Mouse (Mus musculus) testis, postnatal 14 days (tissue): ENCODE measurements around the gene Adamts7.

Experiments
- DNase-seq: peaks from one replicate; pipeline ENCODE4 v3.0.0; 2021; ENCODE audit warnings: low spot score

The Adamts7 gene

GRCm38 (mm10) chr9:90146869-90147268 lies 16.0 kb upstream of the Adamts7 start:
- no peak for DNase-seq

- peak; percentile 51 for DNase-seq
These were observed 485 bp upstream of the Adamts7 start for GRCm38 (mm10) chr9:90162243-90162925.

- DNase-seq, result no peak
These were observed 853 bp downstream of the Adamts7 start for GRCm38 (mm10) chr9:90163749-90164095.

- no peak for DNase-seq
These were observed 2.0 kb downstream of the Adamts7 start for GRCm38 (mm10) chr9:90164670-90165453.

- no peak for DNase-seq
These were observed 2.7 kb downstream of the Adamts7 start for GRCm38 (mm10) chr9:90165590-90165989.

DNA sequence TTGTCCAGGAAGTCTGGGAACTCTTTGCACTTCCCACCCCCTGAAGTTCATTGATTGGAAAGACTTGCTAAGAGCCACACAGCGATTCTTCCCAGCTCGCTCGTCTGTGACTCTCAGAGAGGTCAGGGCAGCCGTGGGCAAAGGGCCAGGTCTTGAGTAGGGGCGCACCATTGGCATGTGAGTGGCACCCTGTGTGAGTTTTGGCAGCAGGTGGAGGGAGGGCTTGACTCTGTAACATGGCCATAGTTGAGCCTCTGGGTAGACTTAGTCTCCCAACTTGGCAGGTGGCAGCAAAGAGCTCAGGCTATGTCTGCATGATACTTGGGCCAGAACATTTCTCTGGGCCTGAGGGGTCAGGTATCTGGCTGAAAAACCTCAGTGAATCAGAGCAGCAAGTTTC lies 3.7 kb downstream of the Adamts7 start:
- DNase-seq, result no peak

DNA sequence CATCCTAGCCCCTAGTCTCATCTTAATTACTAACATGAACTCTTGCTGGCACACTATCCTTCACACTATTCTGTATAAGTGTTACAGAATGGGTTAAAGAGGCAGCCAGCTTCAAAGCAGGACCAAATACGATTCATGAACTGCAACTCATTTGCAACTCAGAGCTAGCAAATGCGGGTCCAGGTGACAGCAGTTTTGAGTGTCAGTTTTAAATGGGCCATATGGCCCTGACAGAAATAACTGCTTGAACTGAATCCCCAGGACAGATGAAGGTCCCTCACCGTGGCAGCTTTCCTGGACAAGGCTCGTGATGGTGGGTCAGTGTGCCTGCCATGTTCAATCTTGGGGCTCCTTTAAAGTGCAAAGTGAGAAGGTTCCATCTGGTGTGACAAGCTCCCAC lies 7.1 kb downstream of the Adamts7 start:
- DNase-seq, result no peak

- DNase-seq, result no peak
These were observed 8.6 kb downstream of the Adamts7 start for GRCm38 (mm10) chr9:90171421-90171820.

GRCm38 (mm10) chr9:90172528-90173321 lies 9.9 kb downstream of the Adamts7 start:
- no peak for DNase-seq

- DNase-seq, result no peak
These were observed 10.5 kb downstream of the Adamts7 start for GRCm38 (mm10) chr9:90173330-90173729.

- DNase-seq, result no peak
These were observed 16.5 kb downstream of the Adamts7 start for GRCm38 (mm10) chr9:90179409-90179808.

- DNase-seq, result no peak
These were observed 19.0 kb downstream of the Adamts7 start for GRCm38 (mm10) chr9:90181656-90182388.

DNA sequence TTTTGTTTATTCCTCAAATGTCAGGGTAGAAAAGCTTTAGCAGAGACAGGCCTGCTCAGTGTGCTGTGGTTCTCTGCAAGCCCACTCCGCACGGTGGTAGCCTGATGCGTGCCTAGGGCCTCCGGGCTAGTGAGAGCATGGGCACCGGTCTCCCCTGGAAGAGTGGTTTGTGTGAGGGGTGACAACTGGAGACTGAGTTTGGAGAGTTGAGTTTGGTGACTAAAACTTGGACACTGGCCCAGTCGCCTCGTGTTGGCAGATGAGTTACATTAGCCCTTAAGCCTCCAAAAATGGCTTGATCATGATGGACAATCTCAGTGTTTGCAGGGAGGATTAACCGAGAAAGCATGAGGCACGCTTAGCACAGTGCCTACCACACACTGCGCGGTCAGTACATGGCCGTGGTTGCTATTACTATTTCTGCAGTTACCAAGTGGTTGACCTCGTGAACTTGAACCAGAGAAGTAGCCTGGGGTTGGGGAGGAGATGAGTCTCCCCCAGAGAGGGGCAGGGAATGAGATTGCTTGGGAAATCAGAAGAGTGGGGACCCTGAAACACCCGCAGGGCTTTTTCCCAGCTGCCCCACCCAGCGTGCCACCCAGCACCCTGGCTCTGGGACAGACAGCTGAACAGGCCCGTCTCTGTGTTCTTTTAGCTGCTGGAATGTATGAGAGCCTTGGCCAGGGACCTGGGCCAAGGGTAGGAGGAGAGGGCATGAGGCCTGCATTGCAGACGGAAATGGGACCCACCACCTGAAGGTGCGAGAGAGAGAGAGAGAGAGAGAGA lies 20.0 kb downstream of the Adamts7 start:
- DNase-seq, result no peak

DNA sequence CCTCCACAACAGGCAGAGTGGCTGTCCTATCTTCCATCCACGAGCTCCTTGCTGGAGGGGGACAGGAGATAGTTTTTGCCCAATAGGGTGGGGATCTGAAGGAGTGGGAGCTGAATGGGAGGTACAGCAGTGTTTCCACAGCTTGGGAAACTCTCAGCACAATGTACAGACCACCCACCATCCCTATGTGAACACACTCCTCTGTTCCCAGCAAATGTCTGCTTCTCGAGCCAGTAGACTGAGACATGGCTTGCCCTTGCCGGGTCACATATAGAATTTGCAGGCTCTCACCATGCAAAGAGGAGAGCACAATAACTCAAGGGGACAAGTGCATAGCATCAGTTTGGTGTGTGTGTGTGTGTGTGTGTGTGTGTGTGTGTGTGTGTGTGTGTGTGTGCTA lies 20.7 kb downstream of the Adamts7 start:
- DNase-seq, result no peak

DNA sequence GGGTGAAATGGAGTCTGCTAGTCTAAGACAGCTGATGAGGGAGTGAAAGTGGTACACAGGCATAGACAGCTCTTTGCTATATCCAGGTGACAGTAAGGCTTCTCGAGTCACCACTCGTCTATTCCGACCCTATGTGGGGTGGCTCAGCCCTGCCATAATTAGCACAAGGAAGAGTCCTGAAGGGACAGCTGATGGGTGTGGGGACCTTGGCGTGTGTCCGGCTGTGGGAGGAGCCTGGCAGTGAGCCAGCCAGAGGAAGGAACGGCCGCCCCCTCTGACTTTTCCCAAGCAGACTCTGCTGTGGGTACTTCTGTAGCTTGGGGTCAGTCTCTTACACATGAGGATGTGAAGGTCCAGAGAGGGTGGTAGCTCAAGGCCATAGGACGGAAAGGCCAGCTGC lies 21.2 kb downstream of the Adamts7 start:
- no peak for DNase-seq

DNA sequence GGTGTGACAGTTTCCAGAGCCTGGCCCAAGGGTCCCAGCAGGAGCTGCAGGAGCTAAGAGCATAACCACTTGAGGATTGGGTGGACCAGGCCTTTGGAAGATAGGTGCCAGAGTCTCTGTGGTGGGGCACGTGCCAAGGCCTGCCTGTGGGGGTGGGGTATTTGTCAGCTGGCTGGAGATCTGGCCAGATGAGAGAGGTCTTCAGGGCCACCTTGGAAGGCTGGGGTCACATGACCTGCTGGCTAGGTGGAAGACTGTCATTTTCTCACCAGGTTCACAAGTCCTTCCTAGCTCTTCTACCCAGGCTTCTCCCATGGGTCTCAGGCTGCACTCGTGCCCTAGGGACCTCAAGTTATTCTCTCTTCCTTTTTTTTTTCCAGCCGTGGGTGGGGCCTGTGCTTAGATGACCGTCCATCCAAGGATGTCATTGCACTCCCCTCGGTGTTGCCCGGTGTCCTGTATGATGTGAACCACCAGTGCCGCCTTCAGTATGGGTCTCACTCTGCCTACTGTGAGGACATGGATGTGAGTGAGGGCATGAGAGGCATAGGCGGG lies 22.6 kb downstream of the Adamts7 start:
- DNase-seq, result no peak

DNA sequence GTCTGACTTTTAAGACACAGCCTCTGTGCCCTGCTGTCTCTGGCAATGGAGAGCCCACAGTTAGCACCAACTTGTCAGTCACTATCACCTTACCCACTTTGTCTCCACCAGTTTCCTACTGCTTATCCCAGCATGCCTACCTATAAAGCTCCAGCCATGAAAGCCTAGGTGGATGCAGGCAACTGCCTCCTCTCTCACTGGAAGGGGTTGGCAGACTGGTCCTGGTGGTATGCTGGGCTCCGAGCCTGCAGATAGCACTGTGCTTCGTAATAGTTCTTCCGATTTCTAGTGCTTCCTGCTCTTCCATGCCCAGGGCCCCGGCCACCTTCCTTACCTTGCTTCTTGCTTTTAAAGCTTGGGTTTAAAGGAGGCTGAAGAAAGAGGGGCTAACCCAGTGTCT lies 26.0 kb downstream of the Adamts7 start:
- DNase-seq, result no peak

DNA sequence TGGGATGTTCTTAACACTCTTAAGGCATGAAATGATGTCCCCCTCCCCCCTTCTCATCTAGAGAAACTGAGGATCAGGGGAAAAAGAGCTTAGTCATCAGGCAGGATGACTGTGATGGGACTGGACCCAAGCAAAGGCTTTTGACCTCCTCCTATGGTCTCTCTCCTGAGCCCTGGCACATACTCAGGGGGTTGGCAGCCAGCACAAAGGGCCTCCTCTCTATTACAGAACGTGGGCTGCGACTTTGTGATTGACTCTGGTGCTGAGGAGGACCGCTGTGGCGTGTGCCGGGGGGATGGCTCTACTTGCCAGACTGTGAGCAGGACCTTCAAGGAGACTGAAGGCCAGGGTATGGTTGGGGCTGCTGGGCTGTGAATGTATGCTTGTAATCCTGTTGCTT lies 26.5 kb downstream of the Adamts7 start:
- DNase-seq, result no peak

- DNase-seq, result no peak
These were observed 32.1 kb downstream of the Adamts7 start for GRCm38 (mm10) chr9:90195000-90195399.

DNA sequence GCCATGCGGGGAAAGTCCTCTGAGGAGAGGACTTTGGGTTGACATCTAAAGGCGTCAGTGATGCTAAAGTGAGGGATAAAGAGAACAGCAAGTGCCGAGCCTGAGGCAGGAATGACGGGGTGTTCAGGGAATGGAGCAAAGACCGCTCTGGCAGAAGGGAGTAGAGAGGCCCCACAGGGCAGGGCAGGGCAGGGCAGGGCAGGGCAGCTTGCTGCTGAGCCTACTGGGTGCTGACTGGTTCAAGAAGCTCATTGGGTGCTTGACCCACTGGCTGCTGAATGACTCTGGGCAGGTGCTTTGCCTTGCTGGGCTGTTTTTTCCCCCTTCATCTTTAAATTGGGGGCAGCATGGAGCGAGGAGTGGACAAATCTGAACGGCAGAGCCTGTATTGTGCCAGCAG lies 33.4 kb downstream of the Adamts7 start:
- DNase-seq, result no peak

- DNase-seq, result no peak
These were observed 34.3 kb downstream of the Adamts7 start for GRCm38 (mm10) chr9:90197116-90197665.
